Mouse (Mus musculus) kidney, embryonic 16.5 days (tissue): Measurements from ENCODE around the gene Ramp1. TPM values are rescaled to one million over a fixed set of nuclear protein-coding genes. Genes with fewer than 3 reads are reported as not detected.
A peak's percentile ranks its signal among the peaks of the same experiment; 100 is the strongest.

Source experiments
- ATAC-seq: fragments of 200-750 bp; cut with Nextera tagmentation; 2 replicates; pipeline ENCODE4 v1.8.0; 2017; ENCODE audit warnings: moderate TSS enrichment; ENCODE audit not compliant: low FRiP score, low TSS enrichment
- H3K27ac ChIP-seq: fragments of 300-500 bp; sonication (generic); 2 replicates; pipeline ENCODE4 v1.5.1; 2014; ENCODE audit warnings: low read length
- H3K27me3 ChIP-seq: fragments of 300-500 bp; sonication (generic); 2 replicates; pipeline ENCODE4 v1.6.1; 2014; ENCODE audit warnings: low read length, control low read depth, mixed read lengths; ENCODE audit not compliant: insufficient read depth
- H3K36me3 ChIP-seq: fragments of 300-500 bp; sonication (generic); 2 replicates; pipeline ENCODE4 v1.6.1; 2014; ENCODE audit warnings: low read length, control low read depth, mixed read lengths; ENCODE audit not compliant: insufficient read depth
- H3K4me1 ChIP-seq: fragments of 300-500 bp; sonication (generic); 2 replicates; pipeline ENCODE4 v1.6.1; 2014; ENCODE audit warnings: low read length, control low read depth, mixed read lengths; ENCODE audit not compliant: insufficient read depth
- H3K4me2 ChIP-seq: fragments of 300-500 bp; sonication (generic); replicated peaks from 2 replicates; pipeline ENCODE4 v1.6.1; 2014; ENCODE audit warnings: low read depth, low read length
- H3K4me3 ChIP-seq: fragments of 300-500 bp; sonication (generic); 2 replicates; pipeline ENCODE4 v1.5.1; 2014; ENCODE audit warnings: mild to moderate bottlenecking, low read length
- H3K9ac ChIP-seq: fragments of 300-500 bp; sonication (generic); replicated peaks from 2 replicates; pipeline ENCODE4 v1.6.1; 2014; ENCODE audit warnings: low read length
- H3K9me3 ChIP-seq: fragments of 300-500 bp; sonication (generic); 2 replicates; pipeline ENCODE4 v1.6.1; 2016; ENCODE audit warnings: low read length, control low read depth
- WGBS: fragments of 180-500 bp; shearing (Covaris S2); extraction: QIAGEN DNeasy Blood & Tissue Kit; methylation state at CpG from one replicate; pipeline ENCODE4 v1.1.7; 2014; 5-methylcytosine and 5-hydroxymethylcytosine counted together
- polyA plus RNA-seq: library from polyadenylated mRNA; unstranded; fragments of >200 nt; fragmentation: Nextera tagmentation; extraction: Ambion mirVana; gene quantifications from 2 replicates; pipeline ENCODE4 v1.2.1, GENCODE M21; 2015

The Ramp1 gene
- polyA plus RNA-seq, 1 experiment from 2014 or later, result 2.2 TPM

- H3K4me2 ChIP-seq, result no peak overlapping the region
- H3K36me3 ChIP-seq, result no peaks in the 10 kb centered on the region
- H3K4me1 ChIP-seq, result no peaks in the 10 kb centered on the region
- no peak overlapping the region for H3K9ac ChIP-seq
- no peaks in the 10 kb centered on the region for H3K9me3 ChIP-seq
- WGBS, result 75% methylated on average over 8 of the region's 8 CpGs
- H3K27ac ChIP-seq, result no peak overlapping the region
- no peaks in the 10 kb centered on the region for H3K27me3 ChIP-seq
- no peak overlapping the region for H3K4me3 ChIP-seq
- no peak for ATAC-seq
These were observed 12.6 kb downstream of the Ramp1 start for GRCm38 (mm10) chr1:91192184-91192583.

- Histone ChIP-seq H3K4me1 (no peaks in the 10 kb centered on the region), H3K9ac (no peak overlapping the region), H3K4me3 (no peak overlapping the region), H3K9me3 (no peaks in the 10 kb centered on the region), H3K4me2 (no peak overlapping the region), H3K27me3 (no peaks in the 10 kb centered on the region), H3K36me3 (no peaks in the 10 kb centered on the region), H3K27ac (no peak overlapping the region)
- no peak for ATAC-seq
- WGBS, result 73% methylated on average over 4 of the region's 4 CpGs
These were observed 13.6 kb downstream of the Ramp1 start for GRCm38 (mm10) chr1:91193242-91193641.

- H3K36me3 ChIP-seq, result no peaks in the 10 kb centered on the region
- no peak overlapping the region for H3K9ac ChIP-seq
- no peaks in the 10 kb centered on the region for H3K27me3 ChIP-seq
- no peak for ATAC-seq
- H3K27ac ChIP-seq, result no peak overlapping the region
- 79% methylated on average over 4 of the region's 4 CpGs for WGBS
- no peaks in the 10 kb centered on the region for H3K4me1 ChIP-seq
- H3K4me3 ChIP-seq, result no peak overlapping the region
- H3K4me2 ChIP-seq, result no peak overlapping the region
- no peaks in the 10 kb centered on the region for H3K9me3 ChIP-seq
These were observed 14.1 kb downstream of the Ramp1 start for GRCm38 (mm10) chr1:91193680-91194079.

- no peak overlapping the region for H3K27ac ChIP-seq
- no peaks in the 10 kb centered on the region for H3K36me3 ChIP-seq
- H3K27me3 ChIP-seq, result no peaks in the 10 kb centered on the region
- H3K9me3 ChIP-seq, result no peaks in the 10 kb centered on the region
- no peaks in the 10 kb centered on the region for H3K4me1 ChIP-seq
- 87% methylated on average over 10 of the region's 10 CpGs for WGBS
- no peak overlapping the region for H3K4me3 ChIP-seq
- H3K9ac ChIP-seq, result no peak overlapping the region
- H3K4me2 ChIP-seq, result no peak overlapping the region
- ATAC-seq, result no peak
These were observed 20.2 kb downstream of the Ramp1 start for GRCm38 (mm10) chr1:91199793-91200192.

GRCm38 (mm10) chr1:91201122-91201521 lies 21.5 kb downstream of the Ramp1 start:
- ATAC-seq, result no peak
- H3K9ac ChIP-seq, result no peak overlapping the region
- no peak overlapping the region for H3K4me2 ChIP-seq
- no peak overlapping the region for H3K4me3 ChIP-seq
- WGBS, result 60% methylated on average over 3 of the region's 3 CpGs
- no peaks in the 10 kb centered on the region for H3K27me3 ChIP-seq
- H3K27ac ChIP-seq, result no peak overlapping the region
- no peaks in the 10 kb centered on the region for H3K36me3 ChIP-seq
- H3K9me3 ChIP-seq, result no peaks in the 10 kb centered on the region
- H3K4me1 ChIP-seq, result no peaks in the 10 kb centered on the region

GRCm38 (mm10) chr1:91204221-91204765 lies 24.7 kb downstream of the Ramp1 start:
- no peak overlapping the region for H3K9ac ChIP-seq
- H3K27me3 ChIP-seq, result no peaks in the 10 kb centered on the region
- no peaks in the 10 kb centered on the region for H3K4me1 ChIP-seq
- no peak overlapping the region for H3K27ac ChIP-seq
- ATAC-seq, result no peak
- H3K4me2 ChIP-seq, result no peak overlapping the region
- 80% methylated on average over 5 of the region's 5 CpGs for WGBS
- H3K4me3 ChIP-seq, result no peak overlapping the region
- H3K9me3 ChIP-seq, result no peaks in the 10 kb centered on the region
- no peaks in the 10 kb centered on the region for H3K36me3 ChIP-seq

GRCm38 (mm10) chr1:91205651-91206050 lies 26.0 kb downstream of the Ramp1 start:
- peak; percentile 19; the same call in 1 of the 2 replicates for ATAC-seq
- H3K27me3 ChIP-seq, result no peaks in the 10 kb centered on the region
- H3K9ac ChIP-seq, result no peak overlapping the region
- no peak overlapping the region for H3K4me2 ChIP-seq
- no peaks in the 10 kb centered on the region for H3K36me3 ChIP-seq
- H3K4me3 ChIP-seq, result no peak overlapping the region
- WGBS, result 66% methylated on average over 6 of the region's 6 CpGs
- H3K9me3 ChIP-seq, result no peaks in the 10 kb centered on the region
- no peaks in the 10 kb centered on the region for H3K4me1 ChIP-seq
- no peak overlapping the region for H3K27ac ChIP-seq

- Histone ChIP-seq H3K4me2 (no peak overlapping the region), H3K27me3 (no peaks in the 10 kb centered on the region), H3K27ac (no peak overlapping the region), H3K4me3 (no peak overlapping the region), H3K9ac (no peak overlapping the region), H3K36me3 (no peaks in the 10 kb centered on the region), H3K9me3 (no peaks in the 10 kb centered on the region), H3K4me1 (no peaks in the 10 kb centered on the region)
- WGBS, result 83% methylated on average over 8 of the region's 8 CpGs
- no peak for ATAC-seq
These were observed 26.7 kb downstream of the Ramp1 start for GRCm38 (mm10) chr1:91206336-91206735.

GRCm38 (mm10) chr1:91206873-91207272 lies 27.3 kb downstream of the Ramp1 start:
- Histone ChIP-seq H3K27me3 (no peaks in the 10 kb centered on the region), H3K4me3 (no peak overlapping the region), H3K36me3 (no peaks in the 10 kb centered on the region), H3K4me1 (no peaks in the 10 kb centered on the region), H3K9ac (no peak overlapping the region), H3K27ac (no peak overlapping the region), H3K9me3 (no peaks in the 10 kb centered on the region), H3K4me2 (no peak overlapping the region)
- 66% methylated on average over 5 of the region's 5 CpGs for WGBS
- no peak for ATAC-seq

- ATAC-seq, result no peak
- Histone ChIP-seq H3K9ac (no peak overlapping the region), H3K4me3 (no peak overlapping the region), H3K27me3 (no peaks in the 10 kb centered on the region), H3K27ac (no peak overlapping the region), H3K4me1 (no peaks in the 10 kb centered on the region), H3K36me3 (no peaks in the 10 kb centered on the region), H3K4me2 (no peak overlapping the region), H3K9me3 (no peaks in the 10 kb centered on the region)
- 67% methylated on average over 3 of the region's 3 CpGs for WGBS
These were observed 27.9 kb downstream of the Ramp1 start for GRCm38 (mm10) chr1:91207334-91208074.
